Mouse (Mus musculus) adrenal gland, postnatal 0 days (tissue): ENCODE measurements around the gene Ccdc71. TPM values are rescaled to one million over a fixed set of nuclear protein-coding genes. Genes with fewer than 3 reads are reported as not detected.

Source experiments
- polyA plus RNA-seq: library from polyadenylated mRNA; unstranded; fragments of >200 nt; fragmentation: Nextera tagmentation; extraction: Ambion mirVana; gene quantifications from 2 replicates; pipeline ENCODE4 v1.2.1, GENCODE M21; 2015

The Ccdc71 gene
- polyA plus RNA-seq = 34.9 and 49.0 TPM in 2 replicates

DNA sequence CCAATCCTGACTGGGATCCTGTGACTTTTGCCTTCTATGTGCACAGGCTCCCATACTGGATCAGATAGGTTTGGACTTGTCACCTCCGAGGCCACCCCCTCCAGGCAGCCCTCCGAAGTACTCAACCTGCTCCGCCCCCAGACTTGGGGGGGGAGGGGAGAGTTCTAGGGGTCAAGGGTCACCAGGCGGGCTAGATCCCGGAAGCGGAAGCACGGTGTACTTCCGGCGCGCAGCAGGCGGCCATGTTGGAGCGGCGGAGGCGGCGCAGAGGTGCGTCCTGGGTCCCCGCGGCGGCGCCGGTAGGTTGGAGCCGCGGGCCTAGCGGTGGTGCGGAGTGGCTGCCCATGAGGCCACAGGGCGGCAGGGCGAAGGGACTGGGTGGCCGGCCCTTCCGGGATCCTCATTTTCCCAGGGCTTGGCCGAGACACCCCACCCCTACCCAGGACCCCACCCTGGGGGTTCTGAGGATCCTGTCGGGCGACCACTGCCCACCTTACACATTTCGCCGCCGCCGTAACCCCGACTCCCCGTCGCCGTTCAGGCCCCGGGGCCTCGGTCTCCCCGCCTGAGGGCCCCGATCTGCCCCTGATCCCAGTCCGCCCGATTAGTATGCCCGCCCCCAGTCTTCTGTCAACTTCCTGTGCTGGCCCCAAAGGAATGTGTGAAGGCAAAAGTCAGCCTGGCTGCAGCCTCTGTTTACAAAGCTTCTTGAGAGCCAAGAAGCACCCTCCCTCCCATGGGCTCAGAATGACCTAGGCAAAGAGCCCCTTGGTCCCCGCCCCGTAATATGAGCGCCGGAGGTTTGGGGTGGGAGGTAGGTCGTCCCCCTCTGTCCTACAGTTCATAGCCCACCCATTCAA lies at the start of gene Ccdc71:
Gene Ccdc71 (plus strand): TSS at position 209 of the 860 bp plus-strand sequence.

DNA sequence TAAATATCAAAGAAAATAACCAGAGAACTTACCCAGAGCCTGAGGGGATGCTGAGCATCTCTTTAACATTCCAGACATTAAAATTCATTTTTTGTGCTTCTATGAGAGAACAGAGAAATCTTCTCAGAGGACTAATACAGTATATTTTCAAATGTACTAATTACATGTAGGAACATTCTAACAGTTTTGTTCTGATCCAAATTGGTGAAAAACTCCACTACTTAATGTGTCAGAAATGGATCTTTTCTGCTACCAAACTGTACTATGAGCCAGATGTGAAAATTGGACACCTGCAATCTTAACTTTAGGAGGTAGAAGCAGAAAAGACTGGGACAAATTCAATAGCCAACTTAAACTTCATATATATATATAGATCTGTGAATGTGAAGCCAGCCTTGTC lies 31.9 kb upstream of the Ccdc71 start, which contains the start of gene Ccdc36:
Gene Ccdc36 (minus strand): TSS at position 101 of the 400 bp plus-strand sequence.

DNA sequence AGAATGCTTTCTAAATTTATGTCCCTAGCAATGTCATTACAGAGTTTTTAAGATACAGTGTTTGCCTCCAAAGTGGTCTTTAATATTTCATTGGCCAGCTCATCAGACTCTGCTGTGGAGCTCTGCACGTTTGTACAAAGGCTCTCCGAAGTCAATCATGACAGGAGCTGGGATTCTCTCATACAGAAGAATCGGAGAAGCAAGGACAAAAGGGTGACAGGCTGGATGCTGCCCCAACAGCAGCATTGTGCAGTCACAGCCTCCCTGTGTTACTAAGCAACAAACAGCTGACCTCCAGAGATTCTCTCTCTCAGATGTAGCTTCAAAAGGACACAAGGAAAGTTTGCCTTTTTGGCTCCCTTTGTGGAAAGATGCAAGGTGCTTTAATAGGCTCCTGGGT lies 24.1 kb upstream of the Ccdc71 start, which contains the start of gene BC048562:
Gene BC048562 (plus strand): TSS at position 301 of the 400 bp plus-strand sequence.

DNA sequence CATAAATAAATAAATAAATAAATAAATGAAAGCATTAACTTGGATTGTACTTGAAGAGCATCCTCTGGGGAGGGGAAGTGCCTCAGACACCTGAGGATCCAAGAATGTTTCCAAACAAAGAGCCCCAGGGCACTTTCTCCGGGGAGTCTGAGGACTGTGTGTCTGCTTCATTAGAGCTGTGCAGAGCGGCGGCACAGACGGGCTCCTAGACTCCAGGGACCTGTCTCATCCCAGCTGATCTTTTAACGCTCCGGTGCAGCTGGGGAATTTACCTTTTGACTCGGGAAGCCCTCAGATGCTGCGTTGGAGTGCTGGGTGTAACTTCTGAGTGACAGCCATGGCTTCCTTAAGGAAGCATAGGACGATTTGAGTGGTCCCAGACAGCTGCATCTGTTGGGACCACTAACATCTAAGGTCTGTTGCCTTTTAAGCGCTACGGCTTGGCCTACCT lies 879 bp downstream of the Ccdc71 start, which contains the start of gene Klhdc8b:
Gene Klhdc8b (minus strand): TSS at position 401 of the 451 bp plus-strand sequence.

DNA sequence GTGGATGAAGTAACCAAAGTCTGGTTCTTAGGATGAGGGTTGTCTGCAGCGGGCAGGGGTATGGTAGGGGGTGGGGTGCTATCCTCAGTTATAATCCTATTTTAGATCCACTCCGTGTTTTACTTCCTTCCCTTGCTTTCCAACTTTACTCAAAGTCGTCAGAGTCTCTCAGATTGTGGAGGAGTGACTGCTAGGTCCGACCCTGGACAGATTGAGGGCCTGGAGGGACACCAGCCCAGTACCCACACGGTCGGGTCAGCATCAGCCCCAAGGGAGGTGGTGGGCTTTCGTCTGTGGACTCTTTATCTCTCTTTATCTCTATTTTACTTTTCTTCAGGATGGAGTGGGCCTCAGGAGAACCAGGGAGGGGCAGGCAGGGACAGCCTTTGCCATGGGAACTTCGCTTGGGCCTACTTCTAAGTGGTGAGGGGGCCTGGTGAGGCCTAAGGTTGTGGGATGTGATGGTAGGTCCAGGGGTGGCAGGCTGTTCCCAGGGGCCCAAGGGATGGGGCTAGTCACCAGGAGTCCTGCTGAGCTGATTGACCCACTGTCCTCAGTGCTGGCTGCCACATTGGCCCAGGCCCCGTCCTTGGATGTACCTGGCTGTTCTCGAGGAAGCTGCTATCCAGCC lies 19.5 kb downstream of the Ccdc71 start, which contains the start of gene Lamb2:
Gene Lamb2 (plus strand): TSS at position 16 of the 631 bp plus-strand sequence.

DNA sequence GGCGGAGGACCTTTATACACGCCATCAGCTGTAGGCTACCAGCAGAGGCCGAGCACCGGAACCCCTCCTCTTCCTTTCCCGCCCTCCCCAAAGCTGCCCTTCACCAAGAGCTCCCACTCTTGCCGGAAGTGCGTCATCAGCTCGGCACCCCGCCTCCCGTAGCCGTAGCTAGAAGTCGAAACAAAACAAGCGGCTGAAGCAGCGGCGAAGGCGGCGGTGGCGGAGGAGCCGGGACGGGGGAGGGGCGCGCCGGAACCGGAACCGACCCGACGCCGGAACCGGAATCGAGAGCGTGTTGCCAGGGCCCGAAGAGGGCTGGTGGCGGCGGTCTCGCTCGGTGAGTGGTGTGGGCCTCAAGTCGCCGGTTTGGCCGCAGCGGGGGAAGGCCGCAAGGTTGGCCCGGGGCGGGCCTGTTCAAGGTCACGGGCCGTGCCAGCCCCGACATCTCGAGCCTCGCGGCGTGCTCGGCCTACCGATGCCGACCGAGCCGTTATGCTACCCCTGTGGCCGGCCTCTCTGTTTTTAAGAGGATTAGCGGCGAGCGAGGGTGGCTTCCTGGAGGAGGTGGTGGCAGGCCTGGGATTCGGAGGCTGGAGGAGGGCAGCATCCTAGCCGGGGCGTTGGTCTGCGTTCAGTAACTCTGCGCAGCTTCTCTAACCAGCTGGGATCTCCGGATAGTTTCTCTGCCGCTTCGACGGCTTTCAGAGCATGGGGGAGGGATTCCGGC lies 30.4 kb downstream of the Ccdc71 start, which contains the start of gene Usp19:
Gene Usp19 (plus strand): TSS at position 44 of the 727 bp plus-strand sequence.

DNA sequence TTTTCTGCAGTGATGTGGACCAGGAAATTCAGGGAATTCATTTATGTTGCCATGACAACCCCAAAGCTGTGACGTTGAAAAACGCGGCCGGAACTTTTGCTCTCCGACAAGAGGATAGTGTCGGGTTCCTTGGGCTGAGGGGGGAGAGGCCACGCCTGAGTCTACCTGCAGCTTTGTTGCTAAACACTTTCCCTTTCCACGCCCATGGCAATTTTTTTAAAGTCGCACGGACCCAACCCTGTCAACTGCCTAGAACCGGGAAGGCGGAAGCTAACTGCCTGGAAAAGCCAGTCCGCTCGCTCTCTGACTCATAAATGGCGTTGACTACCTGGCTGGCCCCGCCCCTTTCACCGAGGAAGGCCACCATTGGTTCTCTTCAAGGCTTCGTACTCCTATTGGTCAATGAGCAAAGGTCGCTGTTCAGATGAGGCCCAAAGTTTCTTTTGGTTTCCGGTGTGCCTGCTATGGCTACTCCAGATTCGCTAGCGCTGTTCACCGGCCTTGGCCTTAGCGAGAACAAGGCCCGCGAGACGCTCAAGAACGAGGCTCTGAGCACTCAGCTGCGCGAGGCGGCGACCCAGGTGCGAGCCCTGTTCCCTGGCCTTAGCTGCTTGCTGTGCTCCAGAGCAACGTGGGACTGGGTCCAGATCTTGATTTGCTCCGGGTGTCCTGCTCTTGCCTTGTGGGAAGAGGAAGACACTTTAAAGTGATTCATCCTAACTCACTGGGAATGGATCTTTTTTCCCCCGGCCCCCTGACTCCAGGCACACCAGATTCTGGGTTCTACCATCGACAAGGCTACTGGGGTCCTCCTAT lies 47.5 kb downstream of the Ccdc71 start, which contains the start of gene Qars:
Gene Qars (plus strand): TSS at position 88 of the 816 bp plus-strand sequence.

Other genes with a start within 250 kb of the Ccdc71 start
- gene Dag1, start 196.6 kb upstream of the Ccdc71 start, polyA plus RNA-seq = 72.2 and 83.2 TPM in 2 replicates
- gene Nicn1, start 170.1 kb upstream of the Ccdc71 start, polyA plus RNA-seq = 33.2 and 37.4 TPM in 2 replicates
- gene Amt, start 163.7 kb upstream of the Ccdc71 start, polyA plus RNA-seq = 6.1 and 6.2 TPM in 2 replicates
- gene Rhoa, start 154.4 kb upstream of the Ccdc71 start, polyA plus RNA-seq = 326 and 429 TPM in 2 replicates
- 62.1 and 73.8 TPM in 2 replicates for gene Tcta, start 154.4 kb upstream of the Ccdc71 start, polyA plus RNA-seq
- 1,366 and 1,515 TPM in 2 replicates for gene Gpx1, start 121.6 kb upstream of the Ccdc71 start, polyA plus RNA-seq
- 44.6 and 58.2 TPM in 2 replicates for gene Usp4, start 112.7 kb upstream of the Ccdc71 start, polyA plus RNA-seq
- 0.16 TPM in 1 of 2 replicates, not detected in the other for gene 1700102P08Rik, start 67.7 kb upstream of the Ccdc71 start, polyA plus RNA-seq
- 0.86 and 2.0 TPM in 2 replicates for gene Ccdc36, start 32.0 kb upstream of the Ccdc71 start, polyA plus RNA-seq
- gene BC048562, start 24.0 kb upstream of the Ccdc71 start, polyA plus RNA-seq = not detected in 2 replicates
- gene Klhdc8b, start 1.1 kb downstream of the Ccdc71 start, polyA plus RNA-seq = 54.3 and 61.4 TPM in 2 replicates
- 31.5 and 37.7 TPM in 2 replicates for gene Lamb2, start 19.2 kb downstream of the Ccdc71 start, polyA plus RNA-seq
- gene Usp19, start 30.1 kb downstream of the Ccdc71 start, polyA plus RNA-seq = 36.9 and 72.1 TPM in 2 replicates
- 60.1 and 86.1 TPM in 2 replicates for gene Qars, start 47.2 kb downstream of the Ccdc71 start, polyA plus RNA-seq
- 70.3 and 91.3 TPM in 2 replicates for gene Qrich1, start 56.3 kb downstream of the Ccdc71 start, polyA plus RNA-seq
- 68.2 and 82.0 TPM in 2 replicates for gene Impdh2, start 99.8 kb downstream of the Ccdc71 start, polyA plus RNA-seq
- gene Ndufaf3, start 106.9 kb downstream of the Ccdc71 start, polyA plus RNA-seq = 68.4 and 111 TPM in 2 replicates
- gene Dalrd3, start 109.4 kb downstream of the Ccdc71 start, polyA plus RNA-seq = 95.0 and 107 TPM in 2 replicates
- gene Wdr6, start 118.2 kb downstream of the Ccdc71 start, polyA plus RNA-seq = 73.9 and 83.0 TPM in 2 replicates
- 17.3 and 18.2 TPM in 2 replicates for gene P4htm, start 137.1 kb downstream of the Ccdc71 start, polyA plus RNA-seq
- gene Arih2, start 188.9 kb downstream of the Ccdc71 start, polyA plus RNA-seq = 24.4 and 32.1 TPM in 2 replicates
- 45.2 and 70.4 TPM in 2 replicates for gene Slc25a20, start 201.6 kb downstream of the Ccdc71 start, polyA plus RNA-seq
- 16.7 and 17.3 TPM in 2 replicates for gene Prkar2a, start 228.8 kb downstream of the Ccdc71 start, polyA plus RNA-seq